Mouse (Mus musculus): ENCODE data around the gene Susd2.

- TF ChIP-seq GATA1 (IDR thresholded peaks at IDR 0.05; ENCODE audit: borderline replicate concordance, low read length) = no peak
- no peak for TF ChIP-seq FLI1 (IDR thresholded peaks at IDR 0.05; ENCODE audit: low read length)
Measured at GRCm38 (mm10) chr10:75686724-75687123, 42.9 kb upstream of the Susd2 start.
